Mouse (Mus musculus) induced T-regulatory cell, adult 2 months (primary cell): ENCODE data around the gene Fndc7.

Experiments
- DNase-seq: peaks from one replicate; pipeline ENCODE4 v3.0.0-alpha.2; 2012; ENCODE audit warnings: low read depth

Gene Fndc7

GRCm38 (mm10) chr3:108889908-108890307 lies at the start of gene Fndc7:
Gene Fndc7, minus strand, starts transcription at chr3:108890008.
- DNase-seq: no peak

GRCm38 (mm10) chr3:108939573-108939972 lies 49.8 kb upstream of the Fndc7 start, which contains the start of gene Henmt1:
Gene Henmt1, plus strand, starts transcription at chr3:108939873.
- no peak for DNase-seq

GRCm38 (mm10) chr3:108938691-108939090 lies 48.9 kb upstream of the Fndc7 start:
- DNase-seq: no peak

- DNase-seq: no peak
Measured at GRCm38 (mm10) chr3:108933557-108933956, 43.7 kb upstream of the Fndc7 start.

GRCm38 (mm10) chr3:108926308-108926707 lies 36.5 kb upstream of the Fndc7 start:
- DNase-seq: no peak

GRCm38 (mm10) chr3:108925677-108926076 lies 35.9 kb upstream of the Fndc7 start:
- no peak for DNase-seq

- DNase-seq: no peak
Measured at GRCm38 (mm10) chr3:108921822-108922221, 32.0 kb upstream of the Fndc7 start.

GRCm38 (mm10) chr3:108920442-108921070 lies 30.7 kb upstream of the Fndc7 start:
- no peak for DNase-seq

- DNase-seq: no peak
Measured at GRCm38 (mm10) chr3:108918852-108919251, 29.0 kb upstream of the Fndc7 start.

GRCm38 (mm10) chr3:108917986-108918385 lies 28.2 kb upstream of the Fndc7 start:
- DNase-seq: no peak

- no peak for DNase-seq
Measured at GRCm38 (mm10) chr3:108916857-108917256, 27.0 kb upstream of the Fndc7 start.

GRCm38 (mm10) chr3:108915999-108916398 lies 26.2 kb upstream of the Fndc7 start:
- DNase-seq: no peak

- DNase-seq: peak; percentile 98
Measured at GRCm38 (mm10) chr3:108911548-108912413, 22.0 kb upstream of the Fndc7 start, which contains the start of gene Prpf38b. Gene Prpf38b, minus strand, starts transcription at chr3:108911727.

GRCm38 (mm10) chr3:108911081-108911547 lies 21.3 kb upstream of the Fndc7 start:
- peak; percentile 94 for DNase-seq

GRCm38 (mm10) chr3:108910303-108911080 lies 20.7 kb upstream of the Fndc7 start:
- DNase-seq: peak; percentile 48

- DNase-seq: no peak
Measured at GRCm38 (mm10) chr3:108902934-108903333, 13.1 kb upstream of the Fndc7 start.

- DNase-seq: peak; percentile 50
Measured at GRCm38 (mm10) chr3:108902038-108902437, 12.2 kb upstream of the Fndc7 start.

GRCm38 (mm10) chr3:108900681-108901080 lies 10.9 kb upstream of the Fndc7 start:
- DNase-seq: no peak

GRCm38 (mm10) chr3:108900147-108900546 lies 10.3 kb upstream of the Fndc7 start:
- DNase-seq: peak; percentile 41

GRCm38 (mm10) chr3:108898640-108899039 lies 8.8 kb upstream of the Fndc7 start:
- no peak for DNase-seq

GRCm38 (mm10) chr3:108892914-108893313 lies 3.1 kb upstream of the Fndc7 start:
- no peak for DNase-seq

GRCm38 (mm10) chr3:108892080-108892479 lies 2.3 kb upstream of the Fndc7 start:
- DNase-seq: no peak
